Mouse (Mus musculus): ENCODE results near the gene Clca2. TPM values are rescaled to one million over a fixed set of nuclear protein-coding genes. Genes with fewer than 3 reads are reported as not detected.

Gene Clca2
- polyA plus RNA-seq (2014; fragmentation: Nextera tagmentation; extraction: Ambion mirVana) = 0.04 and 0.13 TPM in 2 replicates

DNA sequence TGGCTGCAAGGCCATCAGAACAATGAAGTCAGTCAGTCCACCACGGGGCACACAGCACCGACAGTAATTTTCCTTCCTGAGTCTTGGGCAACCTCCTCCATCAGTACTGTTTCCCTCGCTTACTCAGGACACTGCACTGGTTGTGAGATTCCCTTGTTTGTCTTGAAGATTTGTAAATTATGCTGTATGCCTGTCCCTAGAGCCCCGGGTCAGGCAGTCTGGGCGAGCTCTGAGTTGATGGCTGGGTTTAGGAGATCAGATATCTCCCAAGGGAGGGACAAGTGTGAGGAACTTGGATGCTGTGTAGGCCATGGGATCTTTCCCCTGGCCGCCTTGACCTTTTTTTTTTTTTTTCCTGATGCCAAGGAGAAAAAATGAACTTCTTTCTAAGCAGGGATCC is at the start of gene Clca2:
TSS of gene Clca2 (minus strand) at position 153 of the 400 bp plus-strand sequence.
- no peaks in the 10 kb centered on the region for H3K27me3 ChIP-seq (ENCODE audit: control insufficient read depth, insufficient read depth, low read length)
- no peaks in the 10 kb centered on the region for H3K36me3 ChIP-seq (ENCODE audit: control insufficient read depth, insufficient read depth, low read length)
- H3K4me3 ChIP-seq (ENCODE audit: low read depth, low read length) = no peak within 1 kb of the TSS
- no peaks in the 10 kb centered on the region for H3K4me1 ChIP-seq (ENCODE audit: control insufficient read depth, insufficient read depth, low read length)
- H3K9me3 ChIP-seq (ENCODE audit: control insufficient read depth, low read length) = no peaks in the 10 kb centered on the region
- H3K4me2 ChIP-seq (ENCODE audit: low read depth, severe bottlenecking) = no peak within 1 kb of the TSS
- ATAC-seq (ENCODE audit: insufficient number of reproducible peaks, low FRiP score, low TSS enrichment, low read depth) (no peak), DNase-seq (ENCODE audit: low spot score) (no peak)
- no peak within 1 kb of the TSS for H3K9ac ChIP-seq (ENCODE audit: low read length)
- no peak within 1 kb of the TSS for H3K27ac ChIP-seq (replicated peaks; ENCODE audit: low read depth, low read length)
- 76% methylated on average over 6 of the region's 6 CpGs for WGBS

DNA sequence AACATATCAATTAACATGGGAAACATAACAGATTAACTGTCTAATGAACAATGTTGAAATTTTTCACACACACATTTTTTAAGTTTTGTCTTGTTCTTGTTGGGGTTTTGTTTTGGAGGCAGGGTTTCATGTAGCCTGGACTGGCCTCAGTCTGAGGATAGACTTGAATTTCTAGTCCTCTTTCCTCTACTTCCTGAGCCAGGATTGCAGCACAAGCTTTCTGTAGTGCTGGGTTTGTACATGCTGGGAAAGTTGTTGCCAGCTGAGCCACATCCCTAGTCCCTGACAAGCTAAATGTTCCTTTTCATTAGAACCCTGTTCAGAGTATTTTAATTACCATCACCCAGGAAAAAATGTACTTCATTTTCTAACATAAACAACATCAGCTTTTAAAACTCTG is 48.7 kb upstream of the Clca2 start:
- no peak for ATAC-seq (ENCODE audit: insufficient number of reproducible peaks, low FRiP score, low TSS enrichment, low read depth)
- DNase-seq (ENCODE audit: low spot score) = no peak

DNA sequence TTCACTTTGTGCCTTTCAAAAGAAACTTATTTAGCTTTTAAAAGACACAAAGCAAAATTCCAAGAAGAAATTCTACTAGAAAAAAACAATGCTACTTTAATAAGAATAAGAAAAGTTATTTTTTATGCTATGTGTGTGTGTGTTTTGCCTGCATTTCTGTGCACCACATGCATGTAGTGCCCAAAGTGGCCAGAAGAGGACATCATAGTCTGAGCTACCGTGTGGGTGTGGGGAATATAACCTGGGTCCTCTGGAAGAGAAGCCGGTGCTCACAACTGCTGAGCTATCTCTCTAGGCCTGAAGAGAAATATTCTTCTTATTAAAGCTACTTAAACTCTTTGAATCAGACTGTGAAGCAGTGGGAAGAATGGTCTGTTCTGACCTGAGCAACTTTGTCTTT is 48.2 kb upstream of the Clca2 start:
- H3K9me3 ChIP-seq (ENCODE audit: control insufficient read depth, low read length) = no peaks in the 10 kb centered on the region
- no peaks in the 10 kb centered on the region for H3K4me1 ChIP-seq (ENCODE audit: control insufficient read depth, insufficient read depth, low read length)
- ATAC-seq (ENCODE audit: insufficient number of reproducible peaks, low FRiP score, low TSS enrichment, low read depth) (no peak), DNase-seq (ENCODE audit: low spot score) (no peak)
- H3K4me3 ChIP-seq (ENCODE audit: low read depth, low read length) = no peak overlapping the region
- H3K4me2 ChIP-seq (ENCODE audit: low read depth, severe bottlenecking) = no peak overlapping the region
- no peak overlapping the region for H3K9ac ChIP-seq (ENCODE audit: low read length)
- H3K36me3 ChIP-seq (ENCODE audit: control insufficient read depth, insufficient read depth, low read length) = no peaks in the 10 kb centered on the region
- no peaks in the 10 kb centered on the region for H3K27me3 ChIP-seq (ENCODE audit: control insufficient read depth, insufficient read depth, low read length)
- WGBS = 75% methylated on average over 2 of the region's 2 CpGs
- H3K27ac ChIP-seq (replicated peaks; ENCODE audit: low read depth, low read length) = no peak overlapping the region

More for the DNA sequence above, 48.7 kb upstream of the Clca2 start:
- no peaks in the 10 kb centered on the region for H3K9me3 ChIP-seq (ENCODE audit: control insufficient read depth, low read length)
- H3K4me3 ChIP-seq (ENCODE audit: low read depth, low read length) = no peak overlapping the region
- H3K4me1 ChIP-seq (ENCODE audit: control insufficient read depth, insufficient read depth, low read length) = no peaks in the 10 kb centered on the region
- H3K9ac ChIP-seq (ENCODE audit: low read length) = no peak overlapping the region
- H3K4me2 ChIP-seq (ENCODE audit: low read depth, severe bottlenecking) = no peak overlapping the region
- H3K27me3 ChIP-seq (ENCODE audit: control insufficient read depth, insufficient read depth, low read length) = no peaks in the 10 kb centered on the region
- no peaks in the 10 kb centered on the region for H3K36me3 ChIP-seq (ENCODE audit: control insufficient read depth, insufficient read depth, low read length)
- no peak overlapping the region for H3K27ac ChIP-seq (replicated peaks; ENCODE audit: low read depth, low read length)

DNA sequence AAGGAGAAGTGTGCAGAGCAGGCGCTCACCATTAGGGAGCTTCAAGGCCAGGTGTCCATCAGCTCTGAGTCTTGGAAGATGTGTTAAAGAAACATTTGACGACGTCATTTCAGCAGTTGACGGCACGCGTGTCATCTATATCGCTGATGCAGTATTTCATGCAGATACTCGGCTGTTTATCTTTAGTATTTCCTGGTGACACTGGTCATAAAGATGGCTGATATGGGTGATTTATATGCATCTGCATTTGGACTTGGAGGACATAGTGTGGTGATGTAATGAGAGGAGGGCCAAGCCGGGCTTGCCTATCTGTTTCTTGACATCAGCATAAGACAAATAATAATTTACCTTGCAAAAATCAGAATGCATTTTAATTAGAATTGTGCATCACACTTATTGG is 47.6 kb upstream of the Clca2 start:
- 93% methylated on average over 9 of the region's 9 CpGs for WGBS
- Histone ChIP-seq H3K4me2 (ENCODE audit: low read depth, severe bottlenecking) (no peak overlapping the region), H3K9me3 (ENCODE audit: control insufficient read depth, low read length) (no peaks in the 10 kb centered on the region), H3K36me3 (ENCODE audit: control insufficient read depth, insufficient read depth, low read length) (no peaks in the 10 kb centered on the region), H3K27me3 (ENCODE audit: control insufficient read depth, insufficient read depth, low read length) (no peaks in the 10 kb centered on the region), H3K4me1 (ENCODE audit: control insufficient read depth, insufficient read depth, low read length) (no peaks in the 10 kb centered on the region), H3K9ac (ENCODE audit: low read length) (no peak overlapping the region), H3K27ac (replicated peaks; ENCODE audit: low read depth, low read length) (no peak overlapping the region), H3K4me3 (ENCODE audit: low read depth, low read length) (no peak overlapping the region)
- DNase-seq (ENCODE audit: low spot score) (no peak), ATAC-seq (ENCODE audit: insufficient number of reproducible peaks, low FRiP score, low TSS enrichment, low read depth) (no peak)

DNA sequence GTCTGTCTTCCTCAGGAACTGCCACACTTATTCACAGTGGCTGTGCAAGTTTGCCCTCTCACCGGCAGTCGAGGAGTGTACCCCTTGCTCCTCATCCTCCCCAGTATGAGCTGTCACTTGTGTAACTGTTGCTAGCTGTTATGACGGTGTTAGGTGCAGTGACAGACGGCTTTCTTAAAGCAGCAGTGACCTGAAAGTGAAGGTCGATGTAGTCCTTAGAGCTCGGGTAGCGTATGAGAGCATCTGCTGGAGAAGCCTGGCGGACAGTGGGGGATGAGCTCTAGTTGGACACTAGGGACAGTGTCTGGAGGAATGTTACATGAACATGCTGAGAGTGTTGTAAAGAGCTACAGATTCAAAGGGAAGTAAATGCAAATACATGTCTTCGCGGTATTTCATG is 44.6 kb upstream of the Clca2 start:
- no peak for DNase-seq (ENCODE audit: low spot score)
- Histone ChIP-seq H3K4me1 (ENCODE audit: control insufficient read depth, insufficient read depth, low read length) (no peaks in the 10 kb centered on the region), H3K4me2 (ENCODE audit: low read depth, severe bottlenecking) (no peak overlapping the region), H3K4me3 (ENCODE audit: low read depth, low read length) (no peak overlapping the region), H3K27me3 (ENCODE audit: control insufficient read depth, insufficient read depth, low read length) (no peaks in the 10 kb centered on the region), H3K36me3 (ENCODE audit: control insufficient read depth, insufficient read depth, low read length) (no peaks in the 10 kb centered on the region), H3K9me3 (ENCODE audit: control insufficient read depth, low read length) (no peaks in the 10 kb centered on the region), H3K9ac (ENCODE audit: low read length) (no peak overlapping the region), H3K27ac (replicated peaks; ENCODE audit: low read depth, low read length) (no peak overlapping the region)
- WGBS = 94% methylated on average over 10 of the region's 10 CpGs
- ATAC-seq (ENCODE audit: insufficient number of reproducible peaks, low FRiP score, low TSS enrichment, low read depth) = no peak

DNA sequence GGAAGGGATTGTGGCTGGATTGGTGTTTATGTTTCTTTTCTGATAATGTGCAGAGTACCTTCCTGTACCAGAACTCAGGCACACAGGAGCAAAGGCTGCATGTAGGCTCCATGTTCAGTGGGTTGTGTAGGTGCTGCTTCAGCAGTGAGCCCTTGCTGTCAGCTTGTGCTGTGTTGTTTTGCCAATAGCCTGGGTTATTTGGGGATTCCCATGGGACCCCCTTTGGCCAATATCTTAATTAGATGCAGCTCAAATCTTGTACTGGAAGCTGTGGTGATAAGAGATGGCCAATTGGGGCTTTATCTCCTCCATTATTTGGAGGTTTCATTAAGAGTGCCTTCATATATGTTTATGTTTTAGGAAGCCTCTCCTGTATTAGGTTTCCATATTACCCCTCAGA is 43.7 kb upstream of the Clca2 start:
- Histone ChIP-seq H3K27me3 (ENCODE audit: control insufficient read depth, insufficient read depth, low read length) (no peaks in the 10 kb centered on the region), H3K4me2 (ENCODE audit: low read depth, severe bottlenecking) (no peak overlapping the region), H3K9me3 (ENCODE audit: control insufficient read depth, low read length) (no peaks in the 10 kb centered on the region), H3K27ac (replicated peaks; ENCODE audit: low read depth, low read length) (no peak overlapping the region), H3K4me1 (ENCODE audit: control insufficient read depth, insufficient read depth, low read length) (no peaks in the 10 kb centered on the region), H3K4me3 (ENCODE audit: low read depth, low read length) (no peak overlapping the region), H3K9ac (ENCODE audit: low read length) (no peak overlapping the region), H3K36me3 (ENCODE audit: control insufficient read depth, insufficient read depth, low read length) (no peaks in the 10 kb centered on the region)
- ATAC-seq (ENCODE audit: insufficient number of reproducible peaks, low FRiP score, low TSS enrichment, low read depth) (no peak), DNase-seq (ENCODE audit: low spot score) (no peak)

DNA sequence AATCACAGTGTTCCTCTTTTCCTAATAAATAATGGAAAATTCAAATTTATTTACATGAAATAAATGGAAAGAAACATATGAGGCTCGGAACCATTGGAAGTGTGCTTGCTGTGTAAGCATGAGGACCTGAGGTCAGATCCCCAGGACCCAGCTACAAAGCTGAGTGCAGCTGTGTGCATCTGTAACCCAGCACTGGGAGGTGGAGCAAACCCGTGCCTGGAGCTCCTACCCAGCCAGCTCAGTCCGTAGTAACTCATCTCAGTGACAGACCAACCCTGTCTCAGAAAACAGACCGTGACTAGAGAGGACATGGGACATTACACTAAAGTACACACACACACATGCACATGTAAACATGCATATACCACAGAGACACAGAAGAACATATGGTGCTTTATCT is 41.0 kb upstream of the Clca2 start:
- DNase-seq (ENCODE audit: low spot score) = peak; percentile 9

DNA sequence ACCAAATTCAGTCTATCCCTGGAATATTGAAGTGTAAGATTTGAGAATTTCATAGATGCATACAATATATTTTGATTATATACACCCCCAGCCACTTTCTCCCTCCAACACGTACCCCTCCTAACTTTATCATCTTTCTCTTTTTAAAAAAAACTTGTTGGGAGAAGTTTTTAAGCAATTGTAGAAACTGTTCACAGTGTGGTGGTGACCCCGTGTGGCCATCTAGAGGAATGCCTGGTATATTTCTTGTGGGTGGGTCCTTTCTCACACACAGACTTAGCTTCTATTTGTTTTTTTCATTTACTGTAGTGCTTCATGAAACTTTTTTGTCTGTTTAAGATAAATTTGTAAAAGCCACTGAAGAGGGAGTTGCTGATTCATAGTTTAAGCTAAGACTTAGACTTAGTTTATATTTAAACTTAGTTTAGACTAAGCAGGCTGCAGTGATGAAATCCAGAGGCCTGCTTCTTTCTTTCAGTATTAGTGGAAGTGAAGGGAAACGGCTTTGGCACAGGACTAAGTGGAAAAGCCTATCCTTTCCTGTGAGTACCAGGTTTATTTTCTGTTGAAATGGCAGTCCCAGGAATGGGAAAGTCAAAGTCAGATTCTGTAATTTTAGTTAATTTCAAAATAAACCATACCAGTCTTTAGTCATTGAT is 32.1 kb upstream of the Clca2 start:
- Histone ChIP-seq H3K4me2 (ENCODE audit: low read depth, severe bottlenecking) (no peak overlapping the region), H3K36me3 (ENCODE audit: control insufficient read depth, insufficient read depth, low read length) (0 out of 2 replicates have a peak, but pooled peaks cover 4% of the 10 kb centered on the region), H3K4me1 (ENCODE audit: control insufficient read depth, insufficient read depth, low read length) (no peaks in the 10 kb centered on the region), H3K27me3 (ENCODE audit: control insufficient read depth, insufficient read depth, low read length) (no peaks in the 10 kb centered on the region), H3K27ac (replicated peaks; ENCODE audit: low read depth, low read length) (no peak overlapping the region), H3K9ac (ENCODE audit: low read length) (no peak overlapping the region), H3K4me3 (ENCODE audit: low read depth, low read length) (no peak overlapping the region), H3K9me3 (ENCODE audit: control insufficient read depth, low read length) (no peaks in the 10 kb centered on the region)
- WGBS = 33% methylated on average over 3 of the region's 3 CpGs
- DNase-seq (ENCODE audit: low spot score) = peak; percentile 57
- ATAC-seq (ENCODE audit: insufficient number of reproducible peaks, low FRiP score, low TSS enrichment, low read depth) = no peak

More for the DNA sequence above, 41.0 kb upstream of the Clca2 start:
- Histone ChIP-seq H3K27me3 (ENCODE audit: control insufficient read depth, insufficient read depth, low read length) (no peaks in the 10 kb centered on the region), H3K27ac (replicated peaks; ENCODE audit: low read depth, low read length) (no peak overlapping the region), H3K4me3 (ENCODE audit: low read depth, low read length) (no peak overlapping the region), H3K4me1 (ENCODE audit: control insufficient read depth, insufficient read depth, low read length) (no peaks in the 10 kb centered on the region), H3K4me2 (ENCODE audit: low read depth, severe bottlenecking) (no peak overlapping the region), H3K9me3 (ENCODE audit: control insufficient read depth, low read length) (no peaks in the 10 kb centered on the region), H3K36me3 (ENCODE audit: control insufficient read depth, insufficient read depth, low read length) (no peaks in the 10 kb centered on the region), H3K9ac (ENCODE audit: low read length) (no peak overlapping the region)
- 84% methylated on average over 4 of the region's 4 CpGs for WGBS
- ATAC-seq (ENCODE audit: insufficient number of reproducible peaks, low FRiP score, low TSS enrichment, low read depth) = no peak

DNA sequence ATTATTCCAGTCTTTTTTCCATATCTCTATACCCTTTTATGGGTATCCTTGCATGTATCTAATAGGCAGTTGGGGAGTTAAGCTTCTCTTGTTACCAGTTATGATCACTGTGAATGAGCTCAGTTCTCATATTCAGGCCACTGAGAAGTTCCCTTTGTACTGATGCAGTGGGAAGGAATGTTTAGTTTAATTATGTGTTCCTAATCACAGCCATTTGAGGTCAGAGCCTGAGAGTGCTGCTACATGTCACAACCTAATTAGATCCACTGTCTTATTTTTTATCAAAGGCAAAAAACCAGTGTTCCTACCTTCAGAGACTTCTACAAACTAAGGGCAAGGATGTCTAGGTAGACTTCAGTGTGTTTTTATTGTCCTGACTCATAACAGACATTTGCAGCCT is 30.1 kb upstream of the Clca2 start:
- H3K27ac ChIP-seq (replicated peaks; ENCODE audit: low read depth, low read length) = no peak overlapping the region
- no peak overlapping the region for H3K9ac ChIP-seq (ENCODE audit: low read length)
- no peaks in the 10 kb centered on the region for H3K9me3 ChIP-seq (ENCODE audit: control insufficient read depth, low read length)
- no peak for DNase-seq (ENCODE audit: low spot score)
- no peak for ATAC-seq (ENCODE audit: insufficient number of reproducible peaks, low FRiP score, low TSS enrichment, low read depth)
- H3K27me3 ChIP-seq (ENCODE audit: control insufficient read depth, insufficient read depth, low read length) = no peaks in the 10 kb centered on the region
- H3K4me3 ChIP-seq (ENCODE audit: low read depth, low read length) = no peak overlapping the region
- no peak overlapping the region for H3K4me2 ChIP-seq (ENCODE audit: low read depth, severe bottlenecking)
- H3K36me3 ChIP-seq (ENCODE audit: control insufficient read depth, insufficient read depth, low read length) = no peaks in the 10 kb centered on the region
- H3K4me1 ChIP-seq (ENCODE audit: control insufficient read depth, insufficient read depth, low read length) = no peaks in the 10 kb centered on the region
